Mouse (Mus musculus): ENCODE results near the gene Sstr4.

- TF ChIP-seq CTCF (IDR thresholded peaks at IDR 0.05; ENCODE audit: control insufficient read depth, insufficient read depth, insufficient replicate concordance, low read depth, low read length) = no peak
- no peak for TF ChIP-seq POLR2A (IDR thresholded peaks at IDR 0.05; ENCODE audit: control insufficient read depth, low read depth, low read length)
Measured at GRCm38 (mm10) chr2:148378817-148379342, 16.3 kb upstream of the Sstr4 start.
